Mouse (Mus musculus): ENCODE data around the gene 6030458C11Rik. TPM values are rescaled to one million over a fixed set of nuclear protein-coding genes. Genes with fewer than 3 reads are reported as not detected.

Gene 6030458C11Rik
- polyA plus RNA-seq, 1 experiment from 2014 or later: 16.2 TPM

- DNase-seq (ENCODE audit: low read depth, low spot score) (peak; percentile 13), ATAC-seq (no peak)
- in situ Hi-C loops (cut with MboI; ENCODE audit: low pct_unique_long_range_greater_than_20kb): loop anchor here (5.0 to 10.0 kb wide), 3 partner anchors 213 to 821 kb away; no protein-coding TSS in a partner anchor
Measured at GRCm38 (mm10) chr15:12795457-12795894, 29.0 kb downstream of the 6030458C11Rik start.

GRCm38 (mm10) chr15:12794311-12794710 is 30.1 kb downstream of the 6030458C11Rik start:
- in situ Hi-C loops (cut with MboI; ENCODE audit: low pct_unique_long_range_greater_than_20kb): loop anchor here (10.0 kb wide), 1 partner anchor 820 kb away; no protein-coding TSS in a partner anchor
- ATAC-seq (no peak), DNase-seq (ENCODE audit: low read depth, low spot score) (no peak)
- H3K27me3 ChIP-seq: peaks cover 18% of the 10 kb centered on the region
- ChIA-PET POLR2A (no interaction called here), CTCF (interaction anchor here (0.7 to 1.5 kb wide), 4 partner anchors 30 to 428 kb away, joined by 3 read pairs; no protein-coding TSS in a partner anchor)
- no peak for TF ChIP-seq CTCF (IDR thresholded peaks at IDR 0.05)

More at GRCm38 (mm10) chr15:12795457-12795894, 29.0 kb downstream of the 6030458C11Rik start:
- peak; percentile 54 for TF ChIP-seq CTCF (IDR thresholded peaks at IDR 0.05)
- POLR2A ChIA-PET: no interaction called here
- peaks cover 17% of the 10 kb centered on the region for H3K27me3 ChIP-seq
- CTCF ChIA-PET: interaction anchor here (1.5 kb wide), 1 partner anchor 31 kb away, joined by 3 read pairs; no protein-coding TSS in a partner anchor

GRCm38 (mm10) chr15:12789406-12789867 is 35.0 kb downstream of the 6030458C11Rik start:
- DNase-seq (ENCODE audit: low read depth, low spot score) (no peak), ATAC-seq (no peak)
- in situ Hi-C loops (cut with MboI; ENCODE audit: low pct_unique_long_range_greater_than_20kb): no loop called here
- ChIA-PET CTCF (interaction anchor here (1.4 kb wide), 1 partner anchor 203 kb away, joined by 3 read pairs; no protein-coding TSS in a partner anchor), POLR2A (no interaction called here)
- TF ChIP-seq CTCF (IDR thresholded peaks at IDR 0.05): no peak
- peaks cover 18% of the 10 kb centered on the region for H3K27me3 ChIP-seq

DNA sequence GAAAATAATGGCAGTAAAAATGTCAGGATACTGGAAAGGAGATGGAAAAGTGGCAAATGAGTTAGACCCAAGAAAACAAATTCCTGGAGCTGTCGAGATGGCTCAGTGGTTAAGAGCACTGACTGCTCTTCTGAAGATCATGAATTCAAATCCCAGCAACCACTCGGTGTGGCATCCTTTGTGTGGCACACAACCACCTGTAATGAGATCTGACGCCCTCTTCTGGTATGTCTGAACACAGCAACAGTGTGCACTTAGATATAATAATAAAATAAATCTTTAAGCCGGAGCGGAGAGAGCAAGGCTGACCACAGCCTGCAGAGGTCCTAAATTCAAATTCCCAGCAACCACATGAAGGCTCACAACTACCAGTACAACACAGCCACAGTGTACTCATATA is 35.9 kb downstream of the 6030458C11Rik start:
- no peak for DNase-seq (ENCODE audit: low read depth, low spot score)
- ChIA-PET POLR2A (no interaction called here), CTCF (no interaction called here)
- H3K27me3 ChIP-seq: peaks cover 21% of the 10 kb centered on the region
- in situ Hi-C loops (cut with MboI; ENCODE audit: low pct_unique_long_range_greater_than_20kb): no loop called here
- TF ChIP-seq CTCF (IDR thresholded peaks at IDR 0.05): peak; percentile 5
- ATAC-seq: no peak

DNA sequence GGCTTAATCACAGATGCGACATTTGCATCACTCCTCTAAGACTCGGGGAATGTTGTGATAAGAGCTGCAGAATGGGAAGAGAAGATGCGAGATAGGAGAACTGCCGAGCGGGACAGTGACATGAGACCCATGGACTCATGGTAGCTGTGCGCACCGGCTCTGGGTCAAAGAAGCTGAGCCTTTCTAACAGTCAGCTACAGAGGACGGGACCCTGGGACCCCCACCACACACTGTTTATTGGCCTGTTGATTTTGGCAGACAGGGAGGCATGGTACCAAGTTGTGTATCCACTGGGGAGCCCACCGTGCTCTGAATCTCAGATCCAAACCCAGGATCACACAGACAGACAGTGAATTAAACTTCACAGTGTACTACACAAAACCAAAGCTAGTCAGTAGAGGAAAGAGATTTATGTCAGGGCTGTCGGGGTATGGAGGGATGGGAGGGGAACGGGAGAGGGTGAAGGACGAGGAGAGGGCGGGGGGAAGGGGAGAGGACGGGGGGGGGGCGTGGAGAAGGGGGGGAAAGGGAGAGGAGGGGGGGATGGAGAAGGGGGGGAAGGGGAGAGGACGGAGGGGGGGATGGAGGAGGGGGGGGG is 42.6 kb downstream of the 6030458C11Rik start:
- ATAC-seq (no peak), DNase-seq (ENCODE audit: low read depth, low spot score) (no peak)
- peaks cover 34% of the 10 kb centered on the region for H3K27me3 ChIP-seq
- TF ChIP-seq CTCF (IDR thresholded peaks at IDR 0.05): no peak
- POLR2A ChIA-PET: interaction anchor here (0.6 kb wide), 1 partner anchor 980 kb away, joined by 3 read pairs; no protein-coding TSS in a partner anchor
- in situ Hi-C loops (cut with MboI; ENCODE audit: low pct_unique_long_range_greater_than_20kb): no loop called here
- CTCF ChIA-PET: no interaction called here

- ChIA-PET POLR2A (interaction anchor here (0.6 kb wide), 1 partner anchor 980 kb away, joined by 3 read pairs; no protein-coding TSS in a partner anchor), CTCF (no interaction called here)
- no peak for DNase-seq (ENCODE audit: low read depth, low spot score)
- TF ChIP-seq CTCF (IDR thresholded peaks at IDR 0.05): no peak
- in situ Hi-C loops (cut with MboI; ENCODE audit: low pct_unique_long_range_greater_than_20kb): no loop called here
- no peak for ATAC-seq
- H3K27me3 ChIP-seq: peaks cover 34% of the 10 kb centered on the region
Measured at GRCm38 (mm10) chr15:12781296-12781695, 43.2 kb downstream of the 6030458C11Rik start.

DNA sequence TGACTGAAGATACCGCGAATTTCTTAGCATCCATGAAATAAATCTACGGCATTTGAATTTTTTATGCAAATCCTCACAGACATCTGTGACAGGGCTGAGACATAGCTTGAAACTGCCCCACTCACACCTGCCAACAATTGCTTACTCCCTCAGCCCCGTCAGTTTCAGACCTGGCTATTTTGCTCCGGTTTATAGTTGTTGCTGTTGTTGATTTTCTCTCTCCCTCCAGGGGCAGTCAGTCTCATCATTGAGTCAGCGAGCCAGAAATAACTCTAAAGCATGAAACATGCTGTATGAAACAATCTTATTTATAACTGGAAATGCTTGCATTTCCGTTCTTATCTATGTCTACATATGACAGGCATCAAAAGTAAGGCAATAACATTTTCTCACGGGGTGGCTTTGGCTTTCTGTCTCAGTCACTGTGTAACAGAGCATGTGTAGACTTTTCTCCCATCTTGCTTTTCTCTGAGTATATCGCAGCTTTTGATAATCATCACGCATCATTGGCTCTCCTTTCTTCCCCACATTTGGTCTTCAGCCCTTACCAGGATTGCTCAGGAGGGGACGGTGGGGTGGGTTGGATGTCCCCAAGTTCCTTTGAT is 50.2 kb downstream of the 6030458C11Rik start:
- ATAC-seq: no peak
- in situ Hi-C loops (cut with MboI; ENCODE audit: low pct_unique_long_range_greater_than_20kb): no loop called here
- TF ChIP-seq CTCF (IDR thresholded peaks at IDR 0.05): no peak
- peaks cover 32% of the 10 kb centered on the region for H3K27me3 ChIP-seq
- no peak for DNase-seq (ENCODE audit: low read depth, low spot score)
- CTCF ChIA-PET: no interaction called here
- POLR2A ChIA-PET: no interaction called here

- ATAC-seq (no peak), DNase-seq (ENCODE audit: low read depth, low spot score) (no peak)
- CTCF ChIA-PET: interaction anchor here (0.7 to 1.4 kb wide), 2 partner anchors 11 to 33 kb away, joined by 3 to 5 read pairs; no protein-coding TSS in a partner anchor
- in situ Hi-C loops (cut with MboI; ENCODE audit: low pct_unique_long_range_greater_than_20kb): no loop called here
- POLR2A ChIA-PET: no interaction called here
- H3K27me3 ChIP-seq: peaks cover 25% of the 10 kb centered on the region
- no peak for TF ChIP-seq CTCF (IDR thresholded peaks at IDR 0.05)
Measured at GRCm38 (mm10) chr15:12770958-12771357, 53.5 kb downstream of the 6030458C11Rik start.

- no peak for DNase-seq (ENCODE audit: low read depth, low spot score)
- no peak for ATAC-seq
- CTCF ChIA-PET: no interaction called here
- TF ChIP-seq CTCF (IDR thresholded peaks at IDR 0.05): no peak
- in situ Hi-C loops (cut with MboI; ENCODE audit: low pct_unique_long_range_greater_than_20kb): no loop called here
- peaks cover 35% of the 10 kb centered on the region for H3K27me3 ChIP-seq
- POLR2A ChIA-PET: no interaction called here
Measured at GRCm38 (mm10) chr15:12766848-12767247, 57.6 kb downstream of the 6030458C11Rik start.

- DNase-seq (ENCODE audit: low read depth, low spot score) (no peak), ATAC-seq (no peak)
- no peak for TF ChIP-seq CTCF (IDR thresholded peaks at IDR 0.05)
- in situ Hi-C loops (cut with MboI; ENCODE audit: low pct_unique_long_range_greater_than_20kb): no loop called here
- H3K27me3 ChIP-seq: peaks cover 27% of the 10 kb centered on the region
- ChIA-PET CTCF (no interaction called here), POLR2A (interaction anchor here (0.6 kb wide), 1 partner anchor 174 kb away, joined by 3 read pairs; no protein-coding TSS in a partner anchor)
Measured at GRCm38 (mm10) chr15:12763147-12763546, 61.3 kb downstream of the 6030458C11Rik start.
